Mouse (Mus musculus): ENCODE results near the gene Sox9.

Gene Sox9

DNA sequence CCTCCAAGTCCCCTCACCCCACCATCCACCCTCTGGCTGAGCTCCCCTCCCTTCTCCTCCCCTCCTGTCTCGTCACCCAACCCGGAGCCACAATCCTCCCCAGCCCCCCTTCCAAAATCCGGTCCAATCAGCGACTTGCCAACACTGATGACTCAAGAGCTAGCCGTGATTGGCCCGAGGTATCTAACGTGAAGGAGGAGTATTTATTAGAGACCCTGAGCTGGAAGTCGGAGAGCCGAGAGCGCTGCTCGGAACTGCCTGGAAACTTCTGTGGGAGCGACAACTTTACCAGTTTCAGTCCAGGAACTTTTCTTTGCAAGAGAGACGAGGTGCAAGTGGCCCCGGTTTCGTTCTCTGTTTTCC lies at the start of gene Sox9:
TSS of gene Sox9 (plus strand) at position 231 of the 363 bp plus-strand sequence.
- DNase-seq (ENCODE audit: low read depth, low spot score): peak; percentile 68

DNA sequence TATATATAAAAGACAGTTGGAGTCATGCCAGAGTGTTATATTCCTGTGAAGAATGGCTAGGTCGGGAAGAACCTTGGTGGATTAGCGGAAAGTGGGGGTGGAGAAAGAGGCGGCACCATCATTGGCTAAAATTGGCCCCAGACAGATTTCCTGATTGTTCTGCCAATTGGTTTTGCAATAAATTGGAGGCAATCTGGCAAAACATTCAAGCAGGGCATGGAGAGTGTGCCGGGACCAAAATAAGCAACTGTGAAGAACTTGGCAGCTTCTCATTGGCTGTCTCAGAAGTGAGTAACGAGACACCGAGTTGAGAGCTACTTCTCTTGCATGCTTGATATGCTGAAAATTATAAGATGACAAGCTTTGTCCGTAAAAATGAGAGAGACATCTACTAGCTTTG lies 49.6 kb upstream of the Sox9 start:
- no peak for DNase-seq (ENCODE audit: low read depth, low spot score)

DNA sequence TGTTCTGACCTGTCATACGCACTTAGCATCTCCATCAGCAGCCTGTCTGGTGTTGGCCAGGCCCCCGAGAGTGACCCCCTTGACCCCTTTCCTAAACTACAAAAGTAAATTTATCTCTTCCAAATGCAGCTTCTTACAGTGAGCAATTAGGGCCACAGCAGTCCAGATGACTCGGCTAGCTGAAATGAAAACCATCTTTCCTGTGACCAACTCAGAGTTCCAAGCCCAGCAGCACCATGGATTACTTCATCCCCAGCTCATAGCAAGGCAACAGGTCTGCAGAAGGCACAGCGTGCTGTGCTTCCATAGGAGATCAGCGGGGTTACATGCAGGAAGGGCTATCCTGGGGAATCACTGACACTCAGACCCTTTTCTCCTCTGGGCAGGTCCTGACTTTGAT lies 45.0 kb upstream of the Sox9 start:
- DNase-seq (ENCODE audit: low read depth, low spot score): no peak

DNA sequence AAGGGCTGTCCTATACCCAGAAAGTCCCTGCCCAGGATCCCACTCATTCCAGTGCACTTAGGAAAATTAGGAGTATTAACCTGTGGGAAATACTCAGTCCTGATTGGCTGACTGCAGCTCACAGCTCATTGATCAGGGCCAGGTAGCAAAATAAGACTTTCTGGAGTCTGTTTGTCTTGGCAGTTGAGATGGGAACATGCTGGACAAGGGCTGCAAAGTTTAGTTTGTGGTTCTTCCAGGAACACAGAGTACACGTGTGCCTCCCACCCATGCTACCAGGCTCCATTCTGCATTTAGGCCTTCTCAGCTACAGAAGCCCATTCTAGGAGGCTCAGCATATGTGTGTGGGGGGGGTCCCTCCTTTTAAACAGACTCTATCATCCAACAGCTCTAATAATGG lies 42.3 kb upstream of the Sox9 start:
- DNase-seq (ENCODE audit: low read depth, low spot score): no peak

DNA sequence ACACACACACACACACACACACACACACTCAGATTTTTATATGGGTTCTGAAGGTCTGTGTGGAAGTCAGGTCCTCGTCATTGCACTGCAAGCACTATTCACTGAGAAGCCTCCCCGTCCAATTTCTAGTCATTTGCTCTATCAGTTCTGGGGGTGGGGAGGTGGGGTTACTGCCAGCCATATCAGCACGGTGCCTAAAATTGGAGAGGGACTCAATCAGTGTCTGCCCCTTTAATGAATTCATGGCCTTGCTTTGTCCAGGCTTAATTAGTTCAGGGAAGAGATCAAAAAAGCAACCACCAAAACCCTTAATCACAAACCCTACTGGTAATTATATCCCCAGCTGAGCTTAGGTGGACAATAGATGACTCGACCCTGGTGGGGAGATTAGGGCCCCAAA lies 25.5 kb upstream of the Sox9 start:
- DNase-seq (ENCODE audit: low read depth, low spot score): no peak

DNA sequence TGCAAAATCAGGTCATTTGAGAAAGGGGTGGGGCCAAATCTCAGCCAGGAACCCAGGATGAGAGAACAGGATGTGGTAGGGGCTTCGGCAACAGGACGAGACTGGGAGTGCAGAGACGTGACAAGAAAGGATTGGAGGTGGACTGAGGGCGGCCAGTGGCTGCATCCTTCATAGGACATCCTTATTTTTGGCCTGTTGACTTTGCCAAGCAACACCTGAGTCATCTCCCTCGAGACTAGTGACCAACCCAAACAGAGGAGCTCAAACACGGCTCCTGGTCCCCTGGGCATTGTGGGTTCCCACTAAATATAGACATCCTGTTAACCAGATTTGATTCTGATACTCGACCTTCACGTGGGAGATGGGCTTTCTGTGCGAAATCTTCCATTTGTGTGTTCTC lies 24.0 kb upstream of the Sox9 start:
- no peak for DNase-seq (ENCODE audit: low read depth, low spot score)

DNA sequence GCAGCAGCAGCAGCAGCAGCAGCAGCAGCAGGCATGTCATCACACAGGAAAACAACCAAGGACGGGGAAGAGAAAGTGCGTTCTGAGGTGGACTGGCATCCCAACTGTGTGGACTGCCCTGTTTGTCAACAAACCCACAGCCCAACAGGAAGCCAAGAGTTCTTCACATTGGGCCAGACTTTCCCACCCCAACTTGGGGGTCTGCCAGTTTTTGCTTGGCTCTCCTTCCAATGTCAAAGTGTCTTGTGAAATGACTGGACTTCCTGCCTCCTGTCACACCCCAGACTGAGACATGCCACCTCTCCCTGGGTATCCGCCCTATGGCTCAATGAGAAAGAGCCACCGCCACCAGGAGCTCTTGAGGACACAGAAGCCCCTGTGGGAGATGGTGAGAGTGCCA lies 15.1 kb upstream of the Sox9 start:
- no peak for DNase-seq (ENCODE audit: low read depth, low spot score)

DNA sequence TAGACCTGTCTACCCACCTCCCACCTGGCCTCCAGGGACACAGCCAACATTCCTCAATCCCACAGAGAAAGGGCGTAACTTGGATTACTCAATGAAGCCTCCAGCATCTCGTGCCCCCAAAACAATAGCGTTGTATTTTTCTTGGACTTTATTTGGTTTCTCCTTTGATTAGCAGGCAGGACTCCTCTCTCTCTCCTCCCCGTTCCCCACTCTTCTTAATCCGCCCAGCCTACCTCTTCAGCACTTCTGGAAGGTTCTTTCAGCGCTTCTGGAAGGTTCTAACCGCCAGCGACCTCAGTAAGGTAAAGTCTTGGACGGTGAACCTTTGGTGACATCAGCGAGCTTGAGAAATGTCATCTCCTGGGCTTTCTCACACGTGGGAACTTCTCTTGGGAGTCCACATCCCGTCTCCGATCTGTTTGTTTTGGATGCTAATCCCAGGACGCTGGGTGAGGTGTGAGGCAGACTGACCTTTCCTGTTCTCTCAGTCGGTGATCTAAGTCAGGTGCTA lies 14.4 kb upstream of the Sox9 start:
- no peak for DNase-seq (ENCODE audit: low read depth, low spot score)

DNA sequence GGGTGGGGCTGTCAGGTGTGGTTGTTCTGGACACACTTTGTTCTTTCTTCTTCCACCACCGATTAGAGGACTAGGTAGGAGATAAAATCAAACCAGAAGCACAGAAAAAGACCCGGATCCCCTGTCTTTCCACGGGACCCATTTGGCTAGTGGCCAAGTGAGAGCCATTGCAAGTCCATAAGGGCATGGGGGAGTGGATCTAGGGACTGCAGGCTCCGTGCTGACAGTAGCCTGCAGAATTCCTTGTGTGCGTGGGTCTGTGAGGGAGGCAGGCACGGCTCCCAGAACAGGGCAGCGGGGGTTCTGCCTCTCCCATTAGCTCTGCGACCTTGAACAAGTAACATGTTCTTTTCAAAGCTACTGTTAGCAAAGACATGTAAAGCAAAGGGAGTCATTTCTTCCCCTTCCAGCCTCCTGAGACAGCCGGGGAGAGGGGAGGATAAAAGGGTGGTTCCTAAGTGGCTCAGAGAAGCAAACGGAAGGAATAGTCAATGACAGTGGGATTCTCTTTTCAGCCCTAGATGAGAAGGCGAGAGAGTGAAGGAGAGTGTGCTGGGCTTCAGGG lies 9.2 kb upstream of the Sox9 start:
- no peak for DNase-seq (ENCODE audit: low read depth, low spot score)

DNA sequence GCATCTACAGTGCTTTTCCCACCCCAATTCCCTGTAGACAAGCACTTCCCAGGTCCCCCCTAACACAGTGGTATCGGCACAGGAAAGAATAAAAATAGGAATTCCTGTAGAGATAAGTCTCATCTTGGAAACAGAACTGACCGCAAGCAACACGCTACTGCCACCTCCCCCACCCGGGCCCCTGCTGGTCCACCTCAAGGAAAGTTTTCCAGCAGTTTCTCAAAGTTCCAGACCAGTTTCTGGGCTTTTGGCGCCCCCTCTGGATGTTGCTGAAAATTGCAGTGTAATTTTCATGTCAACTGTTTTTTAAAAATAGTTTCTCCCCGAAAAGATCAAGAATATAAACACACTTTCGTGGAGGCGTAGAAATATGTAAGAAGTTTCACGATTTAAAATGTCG lies 2.3 kb upstream of the Sox9 start:
- no peak for DNase-seq (ENCODE audit: low read depth, low spot score)

DNA sequence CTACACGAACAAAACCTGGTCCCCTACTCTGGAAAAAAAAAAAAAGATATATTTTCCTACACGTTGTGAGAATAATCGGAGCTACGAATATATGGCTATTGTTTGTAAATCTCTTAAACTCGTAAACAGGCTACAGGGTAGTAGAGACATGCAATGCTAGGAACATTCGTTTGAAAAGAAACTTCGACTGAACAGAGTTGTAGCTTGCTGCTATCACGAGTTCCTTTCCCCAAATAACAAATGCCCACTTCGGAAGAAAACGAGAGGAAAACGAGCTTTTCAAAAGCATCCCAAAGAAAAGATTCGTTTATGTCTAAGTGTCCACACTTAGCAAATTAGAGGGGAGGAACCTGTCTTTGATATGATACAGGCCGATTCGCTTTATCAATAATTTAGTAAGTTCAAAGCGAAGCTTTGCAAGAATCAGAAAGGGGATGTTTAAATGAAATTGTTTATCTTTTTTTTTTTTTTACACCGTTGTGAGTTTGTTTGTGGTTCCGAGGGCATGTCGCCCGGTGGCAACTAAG lies 1.6 kb upstream of the Sox9 start:
- DNase-seq (ENCODE audit: low read depth, low spot score): no peak

DNA sequence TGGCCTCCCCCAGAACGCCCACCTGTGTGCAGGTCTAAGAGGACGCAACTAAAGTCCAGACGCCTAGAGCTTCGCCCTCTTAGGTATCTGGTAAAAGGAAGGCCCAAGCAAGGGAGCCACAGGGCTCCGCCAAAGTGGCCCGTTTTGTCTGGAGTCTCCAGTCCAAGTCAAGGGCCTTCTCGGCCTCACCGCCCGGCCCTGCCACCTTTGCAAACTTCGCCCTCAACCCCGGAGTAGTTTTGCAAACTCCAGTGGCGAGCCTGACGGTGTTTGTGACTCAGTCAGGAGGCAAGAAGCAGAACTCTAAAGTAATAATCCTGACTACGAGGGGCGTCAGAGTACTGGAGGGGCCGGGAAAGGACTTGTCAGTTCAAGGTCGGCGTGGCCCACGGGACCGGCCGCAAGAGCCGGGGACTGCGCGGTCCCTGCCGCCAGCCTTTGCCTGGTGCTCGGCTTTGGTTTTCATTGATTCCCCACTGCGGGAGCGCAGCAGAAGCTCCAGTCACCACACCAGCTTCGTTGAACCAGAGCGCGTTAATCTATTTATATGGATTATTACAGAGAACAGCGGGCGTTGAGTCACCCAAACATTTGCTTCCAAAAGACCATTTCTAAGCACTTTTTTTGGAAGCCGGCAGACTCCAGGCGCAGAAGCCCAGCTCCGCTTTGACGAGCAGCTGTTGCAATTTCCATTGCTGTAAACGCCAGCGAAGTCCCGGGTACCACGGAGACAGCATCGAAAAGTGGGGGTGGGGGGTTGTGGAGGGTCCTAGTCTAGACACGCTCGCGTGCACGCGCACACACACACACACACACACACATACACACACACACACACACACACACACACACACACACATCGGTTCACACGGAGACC lies 751 bp upstream of the Sox9 start:
- no peak for DNase-seq (ENCODE audit: low read depth, low spot score)

DNA sequence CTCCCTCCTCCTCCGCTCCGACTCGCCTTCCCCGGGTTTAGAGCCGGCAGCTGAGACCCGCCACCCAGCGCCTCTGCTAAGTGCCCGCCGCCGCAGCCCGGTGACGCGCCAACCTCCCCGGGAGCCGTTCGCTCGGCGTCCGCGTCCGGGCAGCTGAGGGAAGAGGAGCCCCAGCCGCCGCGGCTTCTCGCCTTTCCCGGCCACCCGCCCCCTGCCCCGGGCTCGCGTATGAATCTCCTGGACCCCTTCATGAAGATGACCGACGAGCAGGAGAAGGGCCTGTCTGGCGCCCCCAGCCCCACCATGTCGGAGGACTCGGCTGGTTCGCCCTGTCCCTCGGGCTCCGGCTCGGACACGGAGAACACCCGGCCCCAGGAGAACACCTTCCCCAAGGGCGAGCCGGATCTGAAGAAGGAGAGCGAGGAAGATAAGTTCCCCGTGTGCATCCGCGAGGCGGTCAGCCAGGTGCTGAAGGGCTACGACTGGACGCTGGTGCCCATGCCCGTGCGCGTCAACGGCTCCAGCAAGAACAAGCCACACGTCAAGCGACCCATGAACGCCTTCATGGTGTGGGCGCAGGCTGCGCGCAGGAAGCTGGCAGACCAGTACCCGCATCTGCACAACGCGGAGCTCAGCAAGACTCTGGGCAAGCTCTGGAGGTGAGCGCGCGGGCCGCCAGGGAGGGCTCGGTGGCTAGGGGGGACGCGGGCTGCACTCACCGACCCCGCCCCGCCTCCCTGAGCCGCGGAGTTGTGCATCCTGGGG lies 515 bp downstream of the Sox9 start:
- DNase-seq (ENCODE audit: low read depth, low spot score): no peak

DNA sequence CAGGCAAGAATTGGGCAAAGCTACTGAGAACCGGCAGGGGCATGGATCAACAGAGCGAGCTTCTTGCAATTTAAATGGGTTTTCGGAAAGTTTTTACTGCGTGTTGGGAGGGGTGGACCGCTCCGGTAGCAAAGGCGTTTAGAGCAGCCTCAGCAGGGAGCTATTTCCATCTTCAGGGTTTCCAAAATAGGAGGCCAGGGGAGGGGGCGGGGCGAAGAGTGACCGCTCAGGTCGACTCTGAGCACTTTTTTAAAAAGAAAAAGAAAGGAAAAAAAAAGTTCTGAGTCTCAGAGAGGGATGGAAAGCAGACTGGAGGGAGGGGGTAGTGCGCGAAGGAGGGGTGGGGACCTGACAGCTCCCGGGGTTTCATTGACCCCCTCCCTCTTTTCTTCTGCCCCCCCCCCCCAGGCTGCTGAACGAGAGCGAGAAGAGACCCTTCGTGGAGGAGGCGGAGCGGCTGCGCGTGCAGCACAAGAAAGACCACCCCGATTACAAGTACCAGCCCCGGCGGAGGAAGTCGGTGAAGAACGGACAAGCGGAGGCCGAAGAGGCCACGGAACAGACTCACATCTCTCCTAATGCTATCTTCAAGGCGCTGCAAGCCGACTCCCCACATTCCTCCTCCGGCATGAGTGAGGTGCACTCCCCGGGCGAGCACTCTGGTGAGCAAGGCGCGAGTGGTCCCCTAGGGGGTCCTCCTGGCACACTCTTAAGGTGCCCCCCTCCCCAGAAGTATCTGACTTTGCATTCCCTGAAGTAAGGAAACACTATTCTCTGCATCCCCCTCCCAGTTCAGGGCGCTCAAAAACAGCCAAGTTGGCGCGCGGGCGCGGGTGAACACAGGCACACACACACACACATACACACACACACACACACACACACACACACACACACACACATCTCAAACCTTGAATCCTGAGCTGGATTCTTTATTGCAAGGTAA lies 1.6 kb downstream of the Sox9 start:
- DNase-seq (ENCODE audit: low read depth, low spot score): no peak

DNA sequence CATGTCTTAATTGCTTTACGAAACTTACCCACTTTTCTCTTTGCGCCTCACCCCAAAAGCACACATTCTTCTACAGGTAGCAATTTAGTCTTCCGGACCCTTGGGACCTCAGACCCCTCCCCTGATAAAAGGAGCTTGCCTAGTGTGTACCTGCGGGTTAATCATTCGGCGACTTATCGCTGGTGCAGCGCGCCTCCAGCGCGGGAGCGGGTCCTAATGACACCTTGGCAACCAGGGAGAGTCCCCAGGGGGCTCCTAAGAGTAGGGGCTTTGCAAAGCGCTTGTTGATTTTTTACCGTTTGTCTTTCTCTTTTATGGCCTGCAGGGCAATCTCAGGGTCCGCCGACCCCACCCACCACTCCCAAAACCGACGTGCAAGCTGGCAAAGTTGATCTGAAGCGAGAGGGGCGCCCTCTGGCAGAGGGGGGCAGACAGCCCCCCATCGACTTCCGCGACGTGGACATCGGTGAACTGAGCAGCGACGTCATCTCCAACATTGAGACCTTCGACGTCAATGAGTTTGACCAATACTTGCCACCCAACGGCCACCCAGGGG lies 2.4 kb downstream of the Sox9 start:
- no peak for DNase-seq (ENCODE audit: low read depth, low spot score)

DNA sequence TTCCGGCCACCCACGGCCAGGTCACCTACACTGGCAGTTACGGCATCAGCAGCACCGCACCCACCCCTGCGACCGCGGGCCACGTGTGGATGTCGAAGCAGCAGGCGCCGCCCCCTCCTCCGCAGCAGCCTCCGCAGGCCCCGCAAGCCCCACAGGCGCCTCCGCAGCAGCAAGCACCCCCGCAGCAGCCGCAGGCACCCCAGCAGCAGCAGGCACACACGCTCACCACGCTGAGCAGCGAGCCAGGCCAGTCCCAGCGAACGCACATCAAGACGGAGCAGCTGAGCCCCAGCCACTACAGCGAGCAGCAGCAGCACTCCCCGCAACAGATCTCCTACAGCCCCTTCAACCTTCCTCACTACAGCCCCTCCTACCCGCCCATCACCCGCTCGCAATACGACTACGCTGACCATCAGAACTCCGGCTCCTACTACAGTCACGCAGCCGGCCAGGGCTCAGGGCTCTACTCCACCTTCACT lies 2.9 kb downstream of the Sox9 start:
- DNase-seq (ENCODE audit: low read depth, low spot score): no peak

DNA sequence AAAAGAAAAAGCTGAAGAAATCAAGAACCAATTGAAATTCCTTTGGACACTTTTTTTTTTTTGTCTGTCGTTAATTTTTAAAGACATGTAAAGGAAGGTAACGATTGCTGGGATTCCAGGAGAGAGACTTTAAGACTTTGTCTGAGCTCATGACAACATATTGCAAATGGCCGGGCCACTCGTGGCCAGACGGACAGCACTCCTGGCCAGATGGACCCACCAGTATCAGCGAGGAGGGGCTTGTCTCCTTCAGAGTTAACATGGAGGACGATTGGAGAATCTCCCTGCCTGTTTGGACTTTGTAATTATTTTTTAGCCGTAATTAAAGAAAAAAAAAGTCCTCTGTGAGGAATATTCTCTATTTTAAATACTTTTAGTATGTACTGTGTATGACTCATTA lies 3.6 kb downstream of the Sox9 start:
- DNase-seq (ENCODE audit: low read depth, low spot score): no peak

DNA sequence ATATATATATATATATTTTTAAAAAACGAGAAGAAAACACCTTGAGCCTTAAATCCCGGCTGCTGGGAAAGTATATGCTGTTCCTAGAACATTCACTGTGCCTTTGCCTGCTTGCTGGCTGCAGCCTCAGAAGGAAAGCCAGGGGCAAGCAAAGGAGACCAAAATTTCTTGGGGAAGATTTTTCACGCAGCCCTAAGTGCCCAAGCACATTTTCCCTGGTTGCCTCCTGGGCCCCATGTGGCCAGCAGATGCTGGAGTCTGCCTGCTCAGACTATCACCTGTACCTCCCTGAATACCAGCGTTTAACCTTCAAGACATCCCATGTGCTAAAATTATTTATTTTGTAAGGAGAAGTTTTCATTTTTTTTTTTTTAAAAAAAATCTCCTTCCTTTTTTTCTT lies 4.4 kb downstream of the Sox9 start:
- DNase-seq (ENCODE audit: low read depth, low spot score): no peak

DNA sequence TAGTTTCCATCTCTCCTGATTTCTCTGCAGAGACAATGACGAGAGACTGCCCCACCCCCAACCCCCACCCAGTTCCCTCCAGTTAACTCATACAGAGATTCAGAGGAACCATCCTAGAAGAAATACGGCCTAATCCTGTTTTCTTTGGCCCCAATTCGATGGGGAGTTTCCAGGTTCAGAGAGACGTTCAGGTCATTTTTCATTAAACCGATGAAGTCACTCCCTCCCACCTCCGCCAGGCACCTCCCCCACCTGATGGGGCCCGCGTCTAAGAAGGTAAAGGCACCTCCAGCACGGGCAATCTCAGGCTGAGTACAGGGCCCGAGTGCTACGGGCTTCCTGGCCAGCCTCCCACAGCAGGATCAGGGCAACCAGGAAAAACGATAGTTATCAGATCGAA lies 6.3 kb downstream of the Sox9 start:
- no peak for DNase-seq (ENCODE audit: low read depth, low spot score)

DNA sequence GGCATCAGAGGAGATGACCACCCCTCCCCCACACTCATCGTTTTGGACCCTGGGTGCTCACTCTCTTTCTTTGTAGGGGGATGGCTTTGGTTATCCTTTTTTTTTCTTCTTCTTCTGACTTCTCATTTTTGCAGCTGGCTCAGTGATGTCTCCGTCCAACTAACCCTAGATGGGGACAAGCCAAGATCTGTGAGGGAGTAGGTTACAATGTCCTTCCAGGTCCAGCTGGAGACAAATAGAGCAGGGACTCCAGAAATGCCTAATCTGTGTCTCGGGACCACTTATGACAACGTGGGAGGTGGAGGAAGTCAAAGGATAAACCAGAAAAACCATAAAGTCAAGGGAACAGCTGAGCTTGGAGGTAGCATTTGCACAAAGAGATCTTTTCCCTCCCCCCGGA lies 14.4 kb downstream of the Sox9 start:
- no peak for DNase-seq (ENCODE audit: low read depth, low spot score)
